Comparison of ENCODE assay signal across 35 mouse cellular contexts in genomic region chr10:82835898-82836297, GRCm38 (mm10).
"Had no signal": no experiment of that assay in that cellular context is flagged by ENCODE, and none has a peak within 500 bp of the region (broad histone marks: within the 10 kb centered on the region; RNA-seq: fewer than 3 reads in every experiment).

No protein-coding gene starts in this region.

- H3K4me2 ChIP-seq: heart, embryonic 11.5 days; heart, embryonic 12.5 days; heart, embryonic 13.5 days; heart, embryonic 15.5 days; hindbrain, embryonic 12.5 days; hindbrain, embryonic 13.5 days; hindbrain, embryonic 14.5 days; hindbrain, embryonic 15.5 days; intestine, embryonic 15.5 days; kidney, embryonic 15.5 days had no signal

- H3K36me3 ChIP-seq: heart, embryonic 12.5 days; heart, embryonic 13.5 days; heart, embryonic 15.5 days; hindbrain, embryonic 10.5 days; hindbrain, embryonic 12.5 days; hindbrain, embryonic 13.5 days; hindbrain, embryonic 15.5 days; intestine, embryonic 15.5 days; kidney, embryonic 15.5 days had no signal

- DNase-seq: heart, postnatal 10 days; heart, postnatal 14 days; heart, postnatal 36 days; heart, postnatal 4 days; kidney, adult 11 months; kidney, adult 18-20 months; kidney, adult 2 months; kidney, adult 8-10 months; kidney, adult 9 months; kidney, postnatal 10 days; kidney, postnatal 14 days; kidney, postnatal 25 days; kidney, postnatal 36 days; kidney, postnatal 4 days; layer of hippocampus, adult 9-11 months; layer of hippocampus, postnatal 36 days had no signal

- H3K4me1 ChIP-seq: heart, embryonic 12.5 days; heart, embryonic 13.5 days; heart, embryonic 15.5 days; hindbrain, embryonic 13.5 days; hindbrain, embryonic 15.5 days; intestine, embryonic 15.5 days had no signal

- ATAC-seq: hindbrain, embryonic 16.5 days; hindbrain, postnatal 0 days; inflammation-experienced regulatory T-cells, adult 6 months; intestine, embryonic 15.5 days; intestine, embryonic 16.5 days; intestine, postnatal 0 days had no signal

- H3K4me3 ChIP-seq: heart, embryonic 12.5 days; heart, embryonic 13.5 days; heart, embryonic 15.5 days; hindbrain, embryonic 10.5 days; hindbrain, embryonic 12.5 days; hindbrain, embryonic 13.5 days; hindbrain, embryonic 15.5 days; intestine, embryonic 15.5 days; kidney, embryonic 15.5 days; layer of hippocampus, adult 2 months; left cerebral cortex, adult 2 months had no signal

- H3K27me3 ChIP-seq: heart, embryonic 12.5 days; heart, embryonic 13.5 days; heart, embryonic 15.5 days; hindbrain, embryonic 12.5 days; hindbrain, embryonic 13.5 days; hindbrain, embryonic 15.5 days; intestine, embryonic 15.5 days; kidney, embryonic 15.5 days had no signal

- H3K9me3 ChIP-seq: heart, embryonic 12.5 days; heart, embryonic 13.5 days; heart, embryonic 15.5 days; hindbrain, embryonic 10.5 days; hindbrain, embryonic 12.5 days; hindbrain, embryonic 13.5 days; hindbrain, embryonic 15.5 days; intestine, embryonic 15.5 days; kidney, embryonic 15.5 days had no signal

- H3K9ac ChIP-seq: heart, embryonic 12.5 days; heart, embryonic 13.5 days; heart, embryonic 15.5 days; hindbrain, embryonic 12.5 days; hindbrain, embryonic 13.5 days; hindbrain, embryonic 14.5 days; hindbrain, embryonic 15.5 days; intestine, embryonic 15.5 days; kidney, embryonic 15.5 days had no signal

- H3K27ac ChIP-seq: heart, embryonic 13.5 days; heart, embryonic 15.5 days; hindbrain, embryonic 10.5 days; hindbrain, embryonic 12.5 days; hindbrain, embryonic 13.5 days; hindbrain, embryonic 14.5 days; hindbrain, embryonic 15.5 days; hindbrain, postnatal 0 days; intestine, embryonic 15.5 days; kidney, embryonic 15.5 days; kidney, postnatal 0 days; layer of hippocampus, adult 2 months; left cerebral cortex, adult 2 months had no signal
